Mouse (Mus musculus): ENCODE measurements around the gene Rnf121.

Rnf121 gene

DNA sequence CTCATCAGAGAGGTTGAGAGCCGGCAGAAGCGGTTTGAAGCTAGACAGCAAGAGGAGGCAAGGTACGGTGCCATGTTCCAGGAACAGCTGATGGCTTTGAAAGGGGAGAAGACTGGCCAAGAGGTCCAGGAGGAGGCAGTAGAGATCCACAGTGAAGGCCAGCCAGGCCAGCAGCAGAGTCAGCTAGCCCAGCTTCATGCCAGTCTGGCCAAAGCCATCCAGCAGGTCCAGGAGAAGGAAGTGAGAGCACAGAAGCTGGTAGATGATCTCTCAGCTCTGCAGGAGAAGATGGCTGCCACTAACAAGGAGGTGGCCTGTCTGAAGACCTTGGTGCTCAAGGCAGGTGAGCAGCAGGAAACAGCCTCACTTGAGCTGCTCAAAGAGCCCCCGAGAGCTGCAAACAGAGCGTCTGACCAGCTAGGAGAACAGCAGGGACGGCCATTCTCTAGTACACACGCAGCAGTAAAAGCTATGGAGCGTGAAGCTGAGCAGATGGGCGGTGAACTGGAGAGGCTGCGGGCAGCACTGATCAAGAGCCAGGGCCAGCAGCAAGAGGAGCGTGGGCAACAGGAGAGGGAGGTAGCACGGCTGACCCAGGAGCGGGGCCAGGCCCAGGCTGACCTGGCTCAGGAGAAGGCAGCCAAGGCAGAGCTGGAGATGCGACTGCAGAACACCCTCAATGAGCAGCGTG is 65.7 kb downstream of the Rnf121 start:
- DNase-seq (ENCODE audit: extremely low spot score), result no peak

DNA sequence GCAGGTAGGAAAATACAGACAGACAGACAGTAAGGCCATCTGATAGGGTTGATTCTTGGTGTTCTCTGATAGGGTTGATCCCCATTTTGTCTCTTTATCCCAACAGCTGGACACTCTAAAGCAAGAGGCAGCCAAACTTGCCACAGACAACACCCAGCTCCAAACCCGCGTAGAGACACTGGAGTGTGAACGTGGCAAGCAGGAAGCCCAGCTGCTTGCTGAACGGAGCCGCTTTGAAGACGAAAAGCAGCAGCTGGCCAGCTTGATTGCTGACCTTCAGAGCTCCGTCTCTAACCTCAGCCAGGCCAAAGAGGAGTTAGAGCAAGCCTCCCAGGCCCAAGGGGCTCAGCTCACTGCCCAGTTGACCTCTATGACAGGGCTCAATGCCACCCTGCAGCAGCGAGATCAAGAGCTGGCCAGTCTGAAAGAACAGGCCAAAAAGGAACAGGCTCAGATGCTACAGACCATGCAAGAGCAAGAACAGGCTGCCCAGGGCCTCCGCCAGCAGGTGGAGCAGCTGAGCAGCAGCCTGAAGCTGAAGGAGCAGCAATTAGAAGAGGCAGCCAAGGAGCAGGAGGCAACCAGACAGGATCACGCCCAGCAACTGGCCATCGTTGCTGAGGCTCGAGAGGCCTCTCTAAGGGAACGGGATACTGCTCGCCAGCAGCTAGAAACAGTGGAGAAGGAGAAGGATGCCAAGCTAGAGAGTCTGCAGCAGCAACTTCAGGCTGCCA is 66.9 kb downstream of the Rnf121 start:
- peak; percentile 72 for DNase-seq (ENCODE audit: extremely low spot score)

- DNase-seq (ENCODE audit: extremely low spot score), result no peak
These were observed 71.0 kb downstream of the Rnf121 start for GRCm38 (mm10) chr7:101994241-101994640.

- DNase-seq (ENCODE audit: extremely low spot score), result no peak
These were observed 80.2 kb downstream of the Rnf121 start for GRCm38 (mm10) chr7:101985081-101985480.

DNA sequence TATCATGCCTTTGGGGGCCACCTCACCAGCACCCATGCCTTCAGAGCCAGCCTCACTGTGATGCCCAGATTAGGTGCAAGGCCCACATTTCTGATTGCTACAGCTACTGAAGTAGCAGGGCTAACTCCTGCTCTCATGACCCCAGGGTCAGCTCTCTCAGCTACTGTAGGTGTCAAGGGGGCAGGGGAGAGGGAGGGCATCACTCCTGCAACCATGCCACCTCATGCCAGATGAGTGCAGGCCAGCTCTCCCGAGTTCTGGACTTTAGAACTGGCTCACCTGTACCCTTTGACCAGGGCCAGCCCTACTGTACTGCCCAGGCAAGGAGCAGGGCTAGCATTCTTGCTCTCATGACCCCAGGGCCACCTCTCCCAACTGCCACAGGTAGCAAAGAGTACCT is 82.5 kb downstream of the Rnf121 start:
- DNase-seq (ENCODE audit: extremely low spot score), result no peak

GRCm38 (mm10) chr7:101974505-101974904 is 90.8 kb downstream of the Rnf121 start:
- no peak for DNase-seq (ENCODE audit: extremely low spot score)

DNA sequence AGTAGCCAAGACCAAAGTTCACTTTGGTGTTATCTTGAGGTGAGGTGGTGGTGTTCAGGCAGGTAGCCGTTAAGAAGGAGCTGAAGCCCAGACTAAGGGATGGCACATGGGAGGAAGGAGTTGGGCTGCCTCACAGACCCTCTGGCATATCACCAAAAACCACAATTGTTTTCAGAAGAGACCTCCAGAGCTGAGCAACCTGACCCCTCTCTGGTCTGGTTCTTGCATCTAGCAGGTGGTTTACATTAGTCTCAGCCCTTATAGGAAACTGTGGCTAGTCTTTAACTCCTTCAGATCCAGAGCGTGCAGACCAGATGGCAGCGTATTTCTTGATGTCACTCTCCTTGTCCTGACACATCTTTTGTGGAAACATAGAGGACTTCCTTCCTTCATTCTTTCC is 91.5 kb downstream of the Rnf121 start:
- peak; percentile 25 for DNase-seq (ENCODE audit: extremely low spot score)

- no peak for DNase-seq (ENCODE audit: extremely low spot score)
These were observed 93.5 kb downstream of the Rnf121 start for GRCm38 (mm10) chr7:101971721-101972120.

GRCm38 (mm10) chr7:101970821-101971461 is 94.3 kb downstream of the Rnf121 start:
- peak; percentile 74 for DNase-seq (ENCODE audit: extremely low spot score)

- DNase-seq (ENCODE audit: extremely low spot score), result no peak
These were observed 94.9 kb downstream of the Rnf121 start for GRCm38 (mm10) chr7:101970429-101970775.

GRCm38 (mm10) chr7:101969694-101970428 is 95.4 kb downstream of the Rnf121 start:
- DNase-seq (ENCODE audit: extremely low spot score), result peak; percentile 87
